Mouse (Mus musculus) forebrain, postnatal 0 days (tissue): ENCODE results near the gene Zfand4. TPM values are rescaled to one million over a fixed set of nuclear protein-coding genes. Genes with fewer than 3 reads are reported as not detected.

Experiments used
- ATAC-seq: fragments of 200-750 bp; cut with Nextera tagmentation; 2 replicates; pipeline ENCODE4 v1.8.0; 2017; ENCODE audit warnings: mild to moderate bottlenecking, moderate library complexity
- DNase-seq: peaks from one replicate; pipeline ENCODE4 v3.0.0-alpha.2; 2015
- H3K27ac ChIP-seq: fragments of 300-500 bp; sonication (generic); 2 replicates; pipeline ENCODE4 v1.5.1; 2014; ENCODE audit warnings: low read depth, mild to moderate bottlenecking, antibody characterized with exemption, low read length, moderate library complexity, mixed read lengths
- H3K27me3 ChIP-seq: fragments of 300-500 bp; sonication (generic); 2 replicates; pipeline ENCODE4 v1.6.1; 2014; ENCODE audit warnings: mild to moderate bottlenecking, low read length, mixed read lengths; ENCODE audit not compliant: insufficient read depth
- H3K36me3 ChIP-seq: fragments of 300-500 bp; sonication (generic); 2 replicates; pipeline ENCODE4 v1.6.1; 2014; ENCODE audit warnings: mild to moderate bottlenecking, moderate library complexity; ENCODE audit not compliant: insufficient read depth
- H3K4me1 ChIP-seq: fragments of 300-500 bp; sonication (generic); 2 replicates; pipeline ENCODE4 v1.6.1; 2014; ENCODE audit warnings: antibody characterized with exemption; ENCODE audit not compliant: insufficient read depth
- H3K4me2 ChIP-seq: fragments of 300-500 bp; sonication (generic); 2 replicates; pipeline ENCODE4 v1.6.1; 2014; ENCODE audit warnings: low read depth, mild to moderate bottlenecking, moderate library complexity
- H3K4me3 ChIP-seq: fragments of 300-500 bp; sonication (generic); 2 replicates; pipeline ENCODE4 v1.5.1; 2014; ENCODE audit warnings: low read depth, low read length, mixed read lengths
- H3K9ac ChIP-seq: fragments of 300-500 bp; sonication (generic); 2 replicates; pipeline ENCODE4 v1.6.1; 2014; ENCODE audit warnings: mild to moderate bottlenecking
- H3K9me3 ChIP-seq: fragments of 300-500 bp; sonication (generic); 2 replicates; pipeline ENCODE4 v1.6.1; 2016; ENCODE audit warnings: low read length
- CTCF ChIP-seq: sonication (generic); IDR thresholded peaks from 2 replicates; pipeline ENCODE4 v1.5.1; 2016; ENCODE audit warnings: antibody characterized with exemption, control low read depth, low read depth
- WGBS: fragments of 180-500 bp; shearing (Covaris S2); extraction: QIAGEN DNeasy Blood & Tissue Kit; methylation state at CpG from one replicate; pipeline ENCODE4 v1.1.7; 2014; 5-methylcytosine and 5-hydroxymethylcytosine counted together
- polyA plus RNA-seq: library from polyadenylated mRNA; unstranded; fragments of >200 nt; fragmentation: Nextera tagmentation; extraction: Ambion mirVana; gene quantifications from 2 replicates; pipeline ENCODE4 v1.2.1, GENCODE M21; 2015
- total RNA-seq: library from RNA; depleted of rRNA; stranded (reverse); fragments of >200 nt; gene quantifications from 2 replicates; pipeline ENCODE4 v1.2.3, GENCODE M21; 2014

Zfand4 gene
- total and polyA plus RNA-seq, 2 experiments from 2014 or later: 6.5 to 6.8 TPM

DNA sequence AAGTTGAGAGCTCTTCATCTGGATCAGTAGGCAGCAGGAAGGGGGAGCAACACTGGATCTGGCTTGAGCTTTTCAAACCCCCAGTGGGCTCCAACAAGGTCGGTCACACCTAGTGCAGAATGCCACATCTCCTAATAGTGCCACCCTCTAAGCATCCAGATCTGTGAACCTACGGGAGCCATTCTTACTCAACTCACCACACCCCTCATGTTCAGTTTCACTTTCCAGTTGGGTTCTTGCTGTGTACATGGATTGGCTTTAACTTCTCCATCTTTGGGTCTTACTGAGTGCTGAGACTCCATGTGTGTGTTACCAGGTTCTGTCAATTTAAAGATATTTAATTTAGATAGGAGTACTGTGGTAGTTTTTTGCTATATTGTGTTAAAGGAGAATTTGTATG lies 47.4 kb downstream of the Zfand4 start:
- H3K27ac ChIP-seq: no peak overlapping the region
- H3K27me3 ChIP-seq: no peaks in the 10 kb centered on the region
- H3K9ac ChIP-seq: no peak overlapping the region
- DNase-seq (no peak), ATAC-seq (no peak)
- 90% methylated on average over 2 of the region's 2 CpGs for WGBS
- H3K9me3 ChIP-seq: no peaks in the 10 kb centered on the region
- no peak overlapping the region for H3K4me2 ChIP-seq
- 0 out of 2 replicates have a peak, but pooled peaks cover 6% of the 10 kb centered on the region for H3K36me3 ChIP-seq
- no peak for TF ChIP-seq CTCF
- H3K4me1 ChIP-seq: no peaks in the 10 kb centered on the region
- H3K4me3 ChIP-seq: no peak overlapping the region

DNA sequence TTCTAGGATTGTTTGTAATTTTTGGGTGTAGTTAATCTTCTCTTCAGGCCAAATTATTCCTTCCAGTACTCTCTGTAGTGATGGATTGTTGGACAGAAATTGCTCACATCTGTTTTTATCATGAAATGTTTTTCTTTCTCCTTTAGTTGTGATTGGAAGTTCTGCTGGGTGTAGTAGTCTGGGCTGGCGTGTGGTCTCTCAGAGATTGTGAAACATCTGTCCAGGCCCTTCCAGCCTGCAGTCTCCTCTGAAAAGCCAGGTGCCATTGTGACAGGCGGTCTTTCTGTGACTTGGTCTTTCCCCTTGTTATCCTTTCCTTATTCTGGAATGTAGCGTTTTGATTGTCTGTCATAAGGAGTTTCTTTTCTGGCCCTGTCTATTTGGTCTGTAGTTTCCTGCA lies 55.2 kb downstream of the Zfand4 start:
- no peak for ATAC-seq

DNA sequence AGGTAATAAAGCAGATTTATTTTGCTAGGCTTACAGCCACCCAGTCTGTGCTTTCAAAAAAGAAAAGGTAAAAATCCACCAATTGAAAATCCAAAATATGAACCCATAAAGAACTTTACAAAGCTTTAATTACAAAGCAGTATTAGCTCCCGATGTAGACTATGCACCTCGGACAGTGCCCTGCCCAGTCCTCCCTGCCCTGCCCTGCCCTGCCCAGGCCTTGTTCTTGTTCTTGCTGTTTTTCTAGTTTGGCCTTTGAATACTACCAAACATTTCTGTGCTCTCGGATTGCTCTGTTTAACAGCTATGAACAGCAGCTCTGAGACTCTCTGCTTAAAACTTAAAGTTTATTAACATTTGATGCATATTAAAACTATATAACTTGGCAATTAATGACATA lies 62.6 kb downstream of the Zfand4 start:
- no peaks in the 10 kb centered on the region for H3K36me3 ChIP-seq
- TF ChIP-seq CTCF: no peak
- no peak overlapping the region for H3K9ac ChIP-seq
- no peaks in the 10 kb centered on the region for H3K4me1 ChIP-seq
- DNase-seq: no peak
- H3K4me2 ChIP-seq: no peak overlapping the region
- H3K9me3 ChIP-seq: no peaks in the 10 kb centered on the region
- H3K27me3 ChIP-seq: no peaks in the 10 kb centered on the region
- no peak for ATAC-seq
- no peak overlapping the region for H3K4me3 ChIP-seq
- 86% methylated on average over 3 of the region's 3 CpGs for WGBS
- H3K27ac ChIP-seq: no peak overlapping the region

More for the DNA sequence above, 55.2 kb downstream of the Zfand4 start:
- no peak overlapping the region for H3K4me2 ChIP-seq
- H3K9ac ChIP-seq: no peak overlapping the region
- H3K4me1 ChIP-seq: no peaks in the 10 kb centered on the region
- H3K27ac ChIP-seq: no peak overlapping the region
- H3K36me3 ChIP-seq: 0 out of 2 replicates have a peak, but pooled peaks cover 5% of the 10 kb centered on the region
- H3K4me3 ChIP-seq: no peak overlapping the region
- no peak for TF ChIP-seq CTCF
- H3K27me3 ChIP-seq: no peaks in the 10 kb centered on the region
- 90% methylated on average over 3 of the region's 3 CpGs for WGBS
- DNase-seq: no peak
- H3K9me3 ChIP-seq: no peaks in the 10 kb centered on the region

DNA sequence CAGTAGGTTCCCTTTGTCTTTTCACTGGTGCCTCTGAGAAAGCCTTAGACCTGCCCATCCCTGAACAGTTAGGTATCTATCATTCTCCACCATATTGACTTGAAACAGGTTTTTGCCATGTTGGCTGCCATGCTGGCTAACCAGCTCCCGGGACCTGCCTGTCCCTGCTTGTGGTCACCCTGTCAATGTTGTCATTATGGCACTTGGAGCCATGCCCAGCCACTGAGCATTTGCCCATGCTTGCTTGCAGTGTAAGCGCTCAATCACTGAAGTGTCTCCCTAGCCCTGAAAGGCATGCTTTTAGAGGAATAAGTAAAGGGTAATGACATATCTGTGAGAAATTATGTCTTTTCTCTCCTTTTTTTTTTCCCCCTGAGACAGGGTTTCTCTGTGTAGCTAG lies 67.4 kb downstream of the Zfand4 start:
- H3K27ac ChIP-seq: no peak overlapping the region
- no peaks in the 10 kb centered on the region for H3K9me3 ChIP-seq
- no peak overlapping the region for H3K4me3 ChIP-seq
- H3K36me3 ChIP-seq: no peaks in the 10 kb centered on the region
- no peaks in the 10 kb centered on the region for H3K4me1 ChIP-seq
- no peaks in the 10 kb centered on the region for H3K27me3 ChIP-seq
- TF ChIP-seq CTCF: no peak
- WGBS: 71% methylated on average over 2 of the region's 2 CpGs
- no peak overlapping the region for H3K9ac ChIP-seq
- no peak for DNase-seq
- no peak overlapping the region for H3K4me2 ChIP-seq
- ATAC-seq: no peak

- H3K27ac ChIP-seq: 0 out of 2 replicates have a peak overlapping the region, but pooled peaks have one; percentile 80
- no peaks in the 10 kb centered on the region for H3K9me3 ChIP-seq
- WGBS: 2% methylated on average over 7 of the region's 7 CpGs
- H3K27me3 ChIP-seq: no peaks in the 10 kb centered on the region
- TF ChIP-seq CTCF: no peak
- H3K4me2 ChIP-seq: peak overlapping the region; percentile 54
- ATAC-seq (peak; percentile 28), DNase-seq (no peak)
- no peaks in the 10 kb centered on the region; the same call in 1 of the 2 replicates for H3K36me3 ChIP-seq
- peak overlapping the region; percentile 88 for H3K9ac ChIP-seq
- peak overlapping the region; percentile 79 for H3K4me3 ChIP-seq
- peaks cover 8% of the 10 kb centered on the region; the same call in 1 of the 2 replicates for H3K4me1 ChIP-seq
Observed at GRCm38 (mm10) chr6:116337466-116337834, 73.4 kb downstream of the Zfand4 start.

DNA sequence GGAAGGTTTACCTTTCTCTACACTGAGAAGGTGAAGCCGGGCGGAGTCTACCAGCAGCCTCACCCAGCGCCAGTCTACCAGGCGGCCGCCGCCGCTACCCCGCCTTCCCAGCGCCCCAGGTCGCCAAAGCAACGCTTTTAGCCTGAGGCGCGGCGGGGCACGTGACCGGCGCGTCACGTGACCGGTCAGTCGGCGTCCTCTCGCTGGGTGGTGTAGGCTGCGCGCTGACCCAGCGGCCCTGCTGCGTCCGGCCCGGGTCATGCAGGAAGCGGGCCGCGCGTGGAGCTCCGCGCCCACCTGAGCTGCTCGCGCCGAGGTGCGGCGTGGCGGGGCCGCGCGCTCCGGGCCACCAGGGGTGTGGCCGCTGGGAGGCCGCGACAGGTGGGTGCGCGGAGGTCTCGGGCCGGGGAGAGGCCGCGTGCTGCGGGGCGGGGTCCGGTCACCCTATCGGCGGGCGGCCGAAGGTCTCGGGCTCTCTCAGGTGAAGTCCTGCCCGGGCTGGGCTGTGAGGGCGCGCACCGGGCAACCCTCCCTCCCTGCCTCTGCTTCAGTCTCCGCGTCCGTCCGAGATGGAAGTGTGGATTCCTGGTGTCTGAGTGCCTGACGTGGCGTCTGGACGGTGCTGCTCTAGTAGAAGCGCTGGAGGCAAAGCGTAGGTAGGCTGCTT lies 73.9 kb downstream of the Zfand4 start, which contains the start of gene March8:
TSS of gene March8 (plus strand) at position 190 of the 667 bp plus-strand sequence.
- Histone ChIP-seq H3K4me1 (peaks cover 8% of the 10 kb centered on the region; the same call in 1 of the 2 replicates), H3K36me3 (no peaks in the 10 kb centered on the region; the same call in 1 of the 2 replicates), H3K4me2 (peak within 1 kb of the TSS; percentile 54), H3K9me3 (no peaks in the 10 kb centered on the region), H3K4me3 (peak within 1 kb of the TSS; percentile 79), H3K9ac (peak within 1 kb of the TSS; percentile 88), H3K27ac (peak within 1 kb of the TSS; percentile 80), H3K27me3 (no peaks in the 10 kb centered on the region)
- DNase-seq (peak; percentile 89), ATAC-seq (peak; percentile 93)
- TF ChIP-seq CTCF: no peak
- WGBS: 2% methylated on average over 54 of the region's 75 CpGs

DNA sequence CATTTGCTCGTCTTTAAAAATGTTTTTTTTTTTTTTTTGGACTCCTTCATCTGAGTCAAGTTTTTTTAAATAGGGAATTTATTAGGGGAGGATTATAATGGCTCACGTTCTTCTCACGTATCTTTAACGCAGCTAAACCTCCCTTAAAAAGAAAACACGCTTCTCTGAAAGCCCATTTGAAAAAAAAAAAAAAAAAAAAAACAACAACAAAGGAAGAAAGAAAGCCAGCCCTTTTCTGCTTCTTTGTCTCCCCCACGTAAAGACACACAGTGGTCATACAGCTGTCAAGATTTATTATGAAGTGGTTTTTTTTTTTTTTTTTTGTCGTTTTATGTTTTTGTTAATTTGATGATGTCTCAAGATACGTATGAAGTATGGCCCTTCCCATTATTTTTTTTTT lies 74.5 kb downstream of the Zfand4 start:
- H3K9me3 ChIP-seq: no peaks in the 10 kb centered on the region
- H3K27ac ChIP-seq: peak overlapping the region; percentile 80
- H3K36me3 ChIP-seq: no peaks in the 10 kb centered on the region; the same call in 1 of the 2 replicates
- no peak for TF ChIP-seq CTCF
- H3K4me3 ChIP-seq: peak overlapping the region; percentile 79
- peaks cover 8% of the 10 kb centered on the region; the same call in 1 of the 2 replicates for H3K4me1 ChIP-seq
- peak overlapping the region; percentile 54 for H3K4me2 ChIP-seq
- no peaks in the 10 kb centered on the region for H3K27me3 ChIP-seq
- no peak for ATAC-seq
- H3K9ac ChIP-seq: peak overlapping the region; percentile 88
- WGBS: 3% methylated on average over 8 of the region's 8 CpGs
- DNase-seq: no peak
